In the genomic region with DNA sequence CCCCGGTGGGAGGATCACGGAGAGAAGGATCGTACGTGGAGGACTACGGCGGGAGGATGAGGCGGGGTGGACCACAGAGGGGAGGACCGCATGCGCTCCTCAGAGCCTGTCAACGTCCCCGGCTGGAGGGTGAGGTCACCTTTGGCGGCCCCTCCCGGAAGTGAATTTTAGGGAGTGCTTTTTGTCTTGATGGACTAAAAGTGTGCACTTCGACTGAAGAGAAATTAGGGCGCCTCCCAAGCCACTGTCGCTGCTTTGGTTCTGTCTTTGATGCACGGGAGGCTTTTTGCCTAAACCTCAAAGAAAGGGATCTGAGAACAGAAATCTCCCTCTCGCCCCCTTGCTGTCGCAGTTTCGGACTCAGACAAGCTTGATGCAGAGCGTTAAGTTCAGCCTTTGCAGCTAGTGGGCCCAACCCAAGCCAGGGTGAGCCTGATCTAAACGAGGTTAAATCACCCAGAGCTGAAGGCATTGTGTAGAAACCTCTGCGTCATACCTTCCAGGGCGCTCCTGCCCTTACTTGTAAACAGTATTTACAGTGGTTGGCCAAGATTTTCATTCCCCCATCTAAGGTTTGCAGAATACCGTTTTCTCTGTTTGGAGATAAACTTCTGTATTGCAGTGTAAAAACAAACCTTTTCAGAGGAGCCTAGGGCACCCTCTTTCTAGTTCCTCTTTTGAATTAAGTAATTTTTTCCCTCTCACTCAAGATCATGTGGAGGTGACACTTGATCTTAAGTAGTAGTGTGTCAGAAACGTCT, we compare ENCODE assay signal across 8 mouse cellular contexts. TPM values are rescaled to one million over a fixed set of nuclear protein-coding genes. Genes with fewer than 3 reads are reported as not detected.
DNase-seq lines count a peak whose midpoint lies in the region; ATAC-seq and TF ChIP-seq lines count a peak whose summit lies in the region.

No protein-coding gene starts in this region.

- H3ac ChIP-seq in myocyte (ENCODE audit: control insufficient read depth, insufficient read length) = peak overlapping the region; percentile 10

- H3K9me3 ChIP-seq in intestine, embryonic 16.5 days (ENCODE audit: control insufficient read depth, low read length) = no peaks in the 10 kb centered on the region
- no peaks in the 10 kb centered on the region for H3K9me3 ChIP-seq in liver, embryonic 15.5 days (replicated peaks)

- H3K4me2 ChIP-seq in intestine, embryonic 16.5 days (ENCODE audit: low read depth, low read length) = peak overlapping the region; percentile 80
- peak overlapping the region; percentile 85 for H3K4me2 ChIP-seq in liver, embryonic 15.5 days
- H3K4me2 ChIP-seq in myocyte (ENCODE audit: low read depth) = peak overlapping the region; percentile 92

- TF ChIP-seq POLR2A in myocyte (IDR thresholded peaks at IDR 0.05; ENCODE audit: insufficient read length, low read depth) = no peak

- H3K36me3 ChIP-seq in intestine, embryonic 16.5 days (ENCODE audit: control insufficient read depth, insufficient read depth, low read length) = 0 out of 2 replicates have a peak, but pooled peaks cover 5% of the 10 kb centered on the region
- H3K36me3 ChIP-seq in liver, embryonic 15.5 days (replicated peaks) = peaks cover 13% of the 10 kb centered on the region
- H3K36me3 ChIP-seq in myocyte (ENCODE audit: control insufficient read depth, insufficient read depth) = no peaks in the 10 kb centered on the region

- DNase-seq in A20 (ENCODE audit: low read depth, low spot score) (peak; percentile 81), MEL-GATA-1-ER (ENCODE audit: extremely low read depth, low read depth) (peak; percentile 80)
- peak; percentile 70 for DNase-seq in embryo, embryonic 11 days
- peak; percentile 85 to 89 for DNase-seq in heart, adult 18-20 months
- DNase-seq in frontal cortex, postnatal 36 days (ENCODE audit: low spot score in 2 of 2) = no peak

- H3K79me2 ChIP-seq in myocyte (ENCODE audit: control insufficient read depth, insufficient read depth) = peaks cover 48% of the 10 kb centered on the region

- H3K27me3 ChIP-seq in intestine, embryonic 16.5 days (replicated peaks; ENCODE audit: control insufficient read depth, insufficient read depth, low read length) = no peaks in the 10 kb centered on the region
- peaks cover 26% of the 10 kb centered on the region for H3K27me3 ChIP-seq in liver, embryonic 15.5 days
- H3K27me3 ChIP-seq in myocyte (ENCODE audit: control insufficient read depth, insufficient read depth, insufficient read length) = no peaks in the 10 kb centered on the region

- peak overlapping the region; percentile 87 for H3K4me3 ChIP-seq in intestine, embryonic 16.5 days (ENCODE audit: low read length)
- H3K4me3 ChIP-seq in liver, embryonic 15.5 days (replicated peaks) = peak overlapping the region; percentile 89
- H3K4me3 ChIP-seq in myocyte = peak overlapping the region; percentile 92

- 2% methylated on average over 26 of the region's 26 CpGs for WGBS in intestine, embryonic 16.5 days
- WGBS in liver, embryonic 15.5 days (ENCODE audit: insufficient replicate concordance) = under 1% methylated on average over 26 of the region's 26 CpGs

- peak overlapping the region; percentile 92 for H3K27ac ChIP-seq in intestine, embryonic 16.5 days (ENCODE audit: low read length)
- H3K27ac ChIP-seq in liver, embryonic 15.5 days (replicated peaks) = peak overlapping the region; percentile 96

- ATAC-seq in intestine, embryonic 16.5 days = peak; percentile 95
- ATAC-seq in liver, embryonic 15.5 days (ENCODE audit: insufficient read depth) = peak; percentile 88

- H3K9ac ChIP-seq in intestine, embryonic 16.5 days (ENCODE audit: low read depth, low read length) = peak overlapping the region; percentile 90
- H3K9ac ChIP-seq in liver, embryonic 15.5 days = peak overlapping the region; percentile 87

- peaks cover 11% of the 10 kb centered on the region; the same call in 1 of the 2 replicates for H3K4me1 ChIP-seq in intestine, embryonic 16.5 days (ENCODE audit: control insufficient read depth, insufficient read depth, low read length)
- peaks cover 49% of the 10 kb centered on the region for H3K4me1 ChIP-seq in liver, embryonic 15.5 days (replicated peaks)

TF ChIP-seq in myocyte, 11 proteins besides CTCF, POLR2A, EP300 and RAD21:
- TF ChIP-seq E2F4 (IDR thresholded peaks at IDR 0.05; ENCODE audit: insufficient read depth) = no peak
- no peak for TF ChIP-seq TCF12 (IDR thresholded peaks at IDR 0.05; ENCODE audit: insufficient read depth, poor library complexity, severe bottlenecking)
- peak; percentile 3 for TF ChIP-seq POLR2AphosphoS2 (IDR thresholded peaks at IDR 0.05; ENCODE audit: insufficient read length, low read depth)

RNA-seq across cellular contexts. Expression of gene Atp6v0e, which starts 13.8 kb away (rescaled TPM):
- total RNA-seq in heart, adult 18-20 months (2021) = 10 to 100 TPM; 62.8 to 68.0 TPM
- 311 and 334 TPM in 2 replicates for polyA plus RNA-seq in intestine, embryonic 16.5 days (2015; fragmentation: Nextera tagmentation; extraction: Ambion mirVana)
- polyA plus RNA-seq in liver, embryonic 15.5 days (2015; fragmentation: Nextera tagmentation; extraction: Ambion mirVana) = 141 and 154 TPM in 2 replicates
- polyA plus RNA-seq in myocyte (2012; fragmentation: generic; extraction: Trizol) = 211 TPM

RNA-seq across cellular contexts. Expression of gene Crebrf, which starts 38.7 kb away (rescaled TPM):
- 10 to 100 TPM; 64.6 to 75.1 TPM for total RNA-seq in heart, adult 18-20 months (2021)
- 8.1 and 9.4 TPM in 2 replicates for polyA plus RNA-seq in intestine, embryonic 16.5 days (2015; fragmentation: Nextera tagmentation; extraction: Ambion mirVana)
- polyA plus RNA-seq in liver, embryonic 15.5 days (2015; fragmentation: Nextera tagmentation; extraction: Ambion mirVana) = 4.2 and 4.7 TPM in 2 replicates
- polyA plus RNA-seq in myocyte (2012; fragmentation: generic; extraction: Trizol) = 2.2 TPM

Comparison
In these comparisons a context has a peak if more than half of its experiments do, and no peak if none do; other contexts are left out.
1. DNase-seq: peak in A20 (single experiment), MEL-GATA-1-ER (single experiment), embryo, embryonic 11 days (single experiment) and heart, adult 18-20 months (2 of 2); none in frontal cortex, postnatal 36 days (0 of 2).
2. Peak in every context shown above with its lines, with median percentiles within 50 percentile points of each other: H3K4me2 ChIP-seq and H3K4me3 ChIP-seq.